Mouse (Mus musculus) liver, embryonic 12.5 days (tissue): ENCODE data around the gene Fyb. TPM values are rescaled to one million over a fixed set of nuclear protein-coding genes. Genes with fewer than 3 reads are reported as not detected.
A peak's percentile ranks its signal among the peaks of the same experiment; 100 is the strongest.

Experiments used
- ATAC-seq: fragments of 200-750 bp; cut with Nextera tagmentation; 2 replicates; pipeline ENCODE4 v1.8.0; 2017; ENCODE audit warnings: moderate number of reproducible peaks, mild to moderate bottlenecking, moderate library complexity
- H3K27ac ChIP-seq: fragments of 300-500 bp; sonication (generic); 2 replicates; pipeline ENCODE4 v1.5.1; 2016; ENCODE audit warnings: mild to moderate bottlenecking
- H3K27me3 ChIP-seq: fragments of 300-500 bp; sonication (generic); replicated peaks from 2 replicates; pipeline ENCODE4 v1.6.1; 2016; ENCODE audit warnings: mild to moderate bottlenecking, moderate library complexity
- H3K36me3 ChIP-seq: fragments of 300-500 bp; sonication (generic); 2 replicates; pipeline ENCODE4 v1.6.1; 2016; ENCODE audit warnings: mild to moderate bottlenecking, moderate library complexity
- H3K4me1 ChIP-seq: fragments of 300-500 bp; sonication (generic); 2 replicates; pipeline ENCODE4 v1.6.1; 2016
- H3K4me2 ChIP-seq: fragments of 300-500 bp; sonication (generic); 2 replicates; pipeline ENCODE4 v1.6.1; 2016; ENCODE audit warnings: mild to moderate bottlenecking, moderate library complexity
- H3K4me3 ChIP-seq: fragments of 300-500 bp; sonication (generic); 2 replicates; pipeline ENCODE4 v1.5.1; 2016; ENCODE audit warnings: mild to moderate bottlenecking, moderate library complexity
- H3K9ac ChIP-seq: fragments of 300-500 bp; sonication (generic); 2 replicates; pipeline ENCODE4 v1.6.1; 2016; ENCODE audit warnings: mild to moderate bottlenecking, moderate library complexity
- H3K9me3 ChIP-seq: fragments of 300-500 bp; sonication (generic); replicated peaks from 2 replicates; pipeline ENCODE4 v1.6.1; 2016; ENCODE audit warnings: mild to moderate bottlenecking, moderate library complexity
- WGBS: fragments of 180-500 bp; shearing (Covaris S2); methylation state at CpG from one replicate; pipeline ENCODE4 v1.1.7; 2016; ENCODE audit not compliant: insufficient replicate concordance; 5-methylcytosine and 5-hydroxymethylcytosine counted together
- polyA plus RNA-seq: library from polyadenylated mRNA; unstranded; fragments of >200 nt; fragmentation: Nextera tagmentation; extraction: Ambion mirVana; gene quantifications from 2 replicates; pipeline ENCODE4 v1.2.1, GENCODE M21; 2016

The Fyb gene
- polyA plus RNA-seq, 1 experiment from 2014 or later = 32.2 TPM

GRCm38 (mm10) chr15:6678479-6678878 is 155.8 kb downstream of the Fyb start:
- Histone ChIP-seq H3K27me3 (no peaks in the 10 kb centered on the region), H3K9me3 (no peaks in the 10 kb centered on the region), H3K4me3 (no peak overlapping the region), H3K27ac (no peak overlapping the region), H3K9ac (no peak overlapping the region), H3K4me2 (no peak overlapping the region), H3K4me1 (no peaks in the 10 kb centered on the region), H3K36me3 (no peaks in the 10 kb centered on the region)
- 74% methylated on average over 2 of the region's 2 CpGs for WGBS
- no peak for ATAC-seq

- Histone ChIP-seq H3K9me3 (no peaks in the 10 kb centered on the region), H3K4me2 (no peak overlapping the region), H3K27me3 (no peaks in the 10 kb centered on the region), H3K4me3 (no peak overlapping the region), H3K9ac (no peak overlapping the region), H3K27ac (no peak overlapping the region), H3K4me1 (peaks cover 24% of the 10 kb centered on the region), H3K36me3 (no peaks in the 10 kb centered on the region)
- no peak for ATAC-seq
- WGBS = 40% methylated on average over 2 of the region's 2 CpGs
Observed at GRCm38 (mm10) chr15:6702164-6702563, 179.5 kb downstream of the Fyb start.

- peak overlapping the region; percentile 79 for H3K27ac ChIP-seq
- H3K4me3 ChIP-seq = peak overlapping the region; percentile 31
- H3K9ac ChIP-seq = peak overlapping the region; percentile 37; the same call in 1 of the 2 replicates
- H3K9me3 ChIP-seq = no peaks in the 10 kb centered on the region
- peak; percentile 69 for ATAC-seq
- no peaks in the 10 kb centered on the region for H3K27me3 ChIP-seq
- H3K36me3 ChIP-seq = no peaks in the 10 kb centered on the region
- H3K4me2 ChIP-seq = peak overlapping the region; percentile 53
- H3K4me1 ChIP-seq = peaks cover 36% of the 10 kb centered on the region
- 8% methylated on average over 7 of the region's 7 CpGs for WGBS
Observed at GRCm38 (mm10) chr15:6705351-6705901, 182.8 kb downstream of the Fyb start.

GRCm38 (mm10) chr15:6707551-6707935 is 184.9 kb downstream of the Fyb start:
- Histone ChIP-seq H3K9me3 (no peaks in the 10 kb centered on the region), H3K4me2 (peak overlapping the region; percentile 86), H3K27ac (peak overlapping the region; percentile 96), H3K4me3 (peak overlapping the region; percentile 97), H3K9ac (peak overlapping the region; percentile 96), H3K36me3 (no peaks in the 10 kb centered on the region), H3K27me3 (no peaks in the 10 kb centered on the region), H3K4me1 (peaks cover 55% of the 10 kb centered on the region)
- under 1% methylated on average over 43 of the region's 43 CpGs for WGBS
- peak; percentile 65 for ATAC-seq

- Histone ChIP-seq H3K4me2 (peak within 1 kb of the TSS; percentile 86), H3K4me3 (peak within 1 kb of the TSS; percentile 97), H3K9ac (peak within 1 kb of the TSS; percentile 96), H3K4me1 (peaks cover 60% of the 10 kb centered on the region), H3K27ac (peak within 1 kb of the TSS; percentile 96), H3K9me3 (no peaks in the 10 kb centered on the region), H3K27me3 (no peaks in the 10 kb centered on the region), H3K36me3 (no peaks in the 10 kb centered on the region)
- under 1% methylated on average over 72 of the region's 82 CpGs for WGBS
- peak; percentile 74 for ATAC-seq
Observed at GRCm38 (mm10) chr15:6707936-6708525, 185.4 kb downstream of the Fyb start, which contains the start of gene Rictor. Gene Rictor (plus strand): TSS chr15:6708379.

GRCm38 (mm10) chr15:6708526-6709441 is 186.1 kb downstream of the Fyb start:
- peaks cover 61% of the 10 kb centered on the region for H3K4me1 ChIP-seq
- H3K27me3 ChIP-seq = no peaks in the 10 kb centered on the region
- H3K4me3 ChIP-seq = peak overlapping the region; percentile 97
- peak overlapping the region; percentile 96 for H3K27ac ChIP-seq
- ATAC-seq = peak; percentile 45
- H3K36me3 ChIP-seq = no peaks in the 10 kb centered on the region
- WGBS = under 1% methylated on average over 86 of the region's 89 CpGs
- no peaks in the 10 kb centered on the region for H3K9me3 ChIP-seq
- peak overlapping the region; percentile 86 for H3K4me2 ChIP-seq
- peak overlapping the region; percentile 96 for H3K9ac ChIP-seq

GRCm38 (mm10) chr15:6709618-6710017 is 187.0 kb downstream of the Fyb start:
- H3K27ac ChIP-seq = peak overlapping the region; percentile 96; the same call in 1 of the 2 replicates
- no peaks in the 10 kb centered on the region for H3K27me3 ChIP-seq
- WGBS = 24% methylated on average over 8 of the region's 8 CpGs
- H3K9me3 ChIP-seq = no peaks in the 10 kb centered on the region
- H3K36me3 ChIP-seq = no peaks in the 10 kb centered on the region
- H3K9ac ChIP-seq = peak overlapping the region; percentile 96
- peaks cover 66% of the 10 kb centered on the region for H3K4me1 ChIP-seq
- peak overlapping the region; percentile 86 for H3K4me2 ChIP-seq
- no peak for ATAC-seq
- H3K4me3 ChIP-seq = peak overlapping the region; percentile 97

- Histone ChIP-seq H3K36me3 (no peaks in the 10 kb centered on the region), H3K4me3 (peak overlapping the region; percentile 97; the same call in 1 of the 2 replicates), H3K27ac (no peak overlapping the region), H3K9me3 (no peaks in the 10 kb centered on the region), H3K4me2 (peak overlapping the region; percentile 86), H3K9ac (no peak overlapping the region; the same call in 1 of the 2 replicates), H3K27me3 (no peaks in the 10 kb centered on the region), H3K4me1 (peaks cover 73% of the 10 kb centered on the region)
- 79% methylated on average over 7 of the region's 7 CpGs for WGBS
- ATAC-seq = no peak
Observed at GRCm38 (mm10) chr15:6710341-6710740, 187.7 kb downstream of the Fyb start.

GRCm38 (mm10) chr15:6711226-6711625 is 188.6 kb downstream of the Fyb start:
- Histone ChIP-seq H3K4me1 (peaks cover 68% of the 10 kb centered on the region), H3K4me3 (no peak overlapping the region), H3K4me2 (peak overlapping the region; percentile 86)

More at GRCm38 (mm10) chr15:6711226-6711625, 188.6 kb downstream of the Fyb start:
- no peaks in the 10 kb centered on the region for H3K9me3 ChIP-seq
- ATAC-seq = no peak
- no peak overlapping the region for H3K9ac ChIP-seq
- 67% methylated on average over 7 of the region's 7 CpGs for WGBS
- H3K27ac ChIP-seq = no peak overlapping the region
- no peaks in the 10 kb centered on the region for H3K36me3 ChIP-seq
- no peaks in the 10 kb centered on the region for H3K27me3 ChIP-seq
